ENCODE assay signal across 8 mouse cellular contexts in the genomic region with DNA sequence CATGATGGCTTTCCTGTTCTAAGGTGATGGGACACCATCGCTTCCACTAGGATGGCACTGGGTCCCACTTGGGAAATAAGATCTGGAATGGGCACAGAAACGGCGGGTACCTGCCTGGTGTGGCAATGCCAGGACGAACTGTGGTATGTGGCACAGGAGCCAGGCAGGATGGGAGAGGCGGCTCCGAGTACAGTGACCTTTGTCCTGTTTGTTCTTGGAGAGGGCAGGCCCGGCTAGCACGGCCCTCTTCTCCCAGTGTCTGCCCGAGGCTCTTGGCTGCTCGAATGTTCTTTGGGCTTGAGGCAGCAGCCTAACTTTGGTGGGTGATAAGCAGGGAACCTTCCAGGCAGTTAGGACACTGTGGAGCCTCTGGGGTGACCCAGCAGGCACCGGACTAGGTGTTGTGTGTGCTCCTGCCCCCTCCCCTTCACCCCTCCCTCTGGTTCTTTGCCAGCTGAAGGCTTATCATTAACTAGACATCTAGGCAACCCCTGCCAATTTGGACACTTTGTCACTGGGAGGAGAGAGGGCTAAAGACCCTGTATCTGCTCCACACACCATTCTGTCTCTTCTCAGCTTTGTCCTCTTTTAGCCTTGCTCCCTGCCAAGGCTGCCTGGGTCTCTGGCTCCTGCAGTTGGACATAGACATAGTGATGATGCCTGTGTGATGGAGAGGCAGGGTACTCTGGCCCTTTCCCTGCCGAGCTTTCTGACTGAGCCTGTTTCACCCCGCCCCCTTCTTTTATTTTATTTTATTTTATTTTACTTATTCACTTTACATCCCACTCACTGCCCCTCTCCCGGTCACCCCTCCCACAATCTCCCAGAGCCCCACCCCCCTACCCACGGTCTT. TPM values are rescaled to one million over a fixed set of nuclear protein-coding genes. Genes with fewer than 3 reads are reported as not detected.
DNase-seq lines count a peak whose midpoint lies in the region; ATAC-seq and TF ChIP-seq lines count a peak whose summit lies in the region.

No protein-coding gene starts in this region.

- no peak overlapping the region for H3K9ac ChIP-seq in limb, embryonic 15.5 days

- H3K4me3 ChIP-seq in testis, adult 2 months (ENCODE audit: control insufficient read depth, low read depth, low read length), result no peak overlapping the region
- 0 out of 2 replicates have a peak overlapping the region, but pooled peaks have one; percentile 2 for H3K4me3 ChIP-seq in limb, embryonic 15.5 days

- no peak for ATAC-seq in limb, embryonic 15.5 days (ENCODE audit: insufficient number of reproducible peaks, low FRiP score, low TSS enrichment, low read depth)
- ATAC-seq in erythroid progenitor cell, adult 5-6 weeks (replicated peaks; ENCODE audit: low FRiP score, poor library complexity, severe bottlenecking), result no peak

- WGBS in limb, embryonic 15.5 days, result 66% methylated on average over 15 of the region's 15 CpGs

- peaks cover 5% of the 10 kb centered on the region; the same call in 1 of the 2 replicates for H3K4me1 ChIP-seq in testis, adult 2 months (ENCODE audit: control insufficient read depth, insufficient read depth, low read length)
- H3K4me1 ChIP-seq in limb, embryonic 15.5 days, result peaks cover 54% of the 10 kb centered on the region

- no peaks in the 10 kb centered on the region for H3K9me3 ChIP-seq in limb, embryonic 15.5 days

- no peak for DNase-seq in testis, postnatal 10 days (ENCODE audit: low spot score)
- peak; percentile 68 for DNase-seq in heart, postnatal 4 days
- DNase-seq in urinary bladder, postnatal 36 days (ENCODE audit: low spot score in 2 of 2), result peak; percentile 67 to 70
- no peak for DNase-seq in layer of hippocampus, postnatal 36 days
- DNase-seq in right cerebral cortex, postnatal 4 days, result no peak

- no peaks in the 10 kb centered on the region for H3K36me3 ChIP-seq in testis, adult 2 months (ENCODE audit: control insufficient read depth, insufficient read depth, low read length)
- H3K36me3 ChIP-seq in limb, embryonic 15.5 days, result no peaks in the 10 kb centered on the region

- H3K27me3 ChIP-seq in testis, adult 2 months (ENCODE audit: control insufficient read depth, insufficient read depth, low read length), result no peaks in the 10 kb centered on the region
- no peaks in the 10 kb centered on the region for H3K27me3 ChIP-seq in limb, embryonic 15.5 days

- no peak for TF ChIP-seq CTCF in testis, adult 2 months (IDR thresholded peaks at IDR 0.05; ENCODE audit: control insufficient read depth, insufficient read depth, insufficient replicate concordance, low read depth, low read length)

- peak overlapping the region; percentile 34 for H3K4me2 ChIP-seq in limb, embryonic 15.5 days

- no peak for TF ChIP-seq POLR2A in testis, adult 2 months (IDR thresholded peaks at IDR 0.05; ENCODE audit: control insufficient read depth, low read depth, low read length)

- peak overlapping the region; percentile 73 for H3K27ac ChIP-seq in testis, adult 2 months (ENCODE audit: control insufficient read depth, insufficient read depth, low read depth, low read length)
- H3K27ac ChIP-seq in limb, embryonic 15.5 days, result peak overlapping the region; percentile 84

RNA-seq across cellular contexts. Expression of gene Atp2a2, which starts 25.1 kb away (rescaled TPM):
- 49.8 and 55.9 TPM in 2 replicates for polyA plus RNA-seq in testis, adult 2 months (2012; rRNA removed)
- 1,000 to 10,000 TPM; 5,023 to 5,799 TPM for total RNA-seq in heart, postnatal 4 days (2021)
- 29.1 and 29.2 TPM in 2 replicates for polyA plus RNA-seq in limb, embryonic 15.5 days (2015; fragmentation: Nextera tagmentation; extraction: Ambion mirVana)
- 73.2 and 84.3 TPM in 2 replicates for total RNA-seq in erythroid progenitor cell, adult 5-6 weeks (2015; ENCODE audit: low replicate concordance)
- total RNA-seq in erythroid progenitor cell, adult 5-6 weeks (2017; ENCODE audit: low replicate concordance), result 106 and 160 TPM in 2 replicates
- 100 to 1,000 TPM; 639 to 686 TPM for total RNA-seq in layer of hippocampus, postnatal 36 days (2021)

Comparison
In these comparisons a context has a peak if more than half of its experiments do, and no peak if none do; other contexts are left out.
1. DNase-seq: peak in heart, postnatal 4 days (single experiment) and urinary bladder, postnatal 36 days (2 of 2); none in testis, postnatal 10 days (single experiment), layer of hippocampus, postnatal 36 days (0 of 2) and right cerebral cortex, postnatal 4 days (single experiment).
2. RNA of gene Atp2a2, which starts 25.1 kb away (total RNA-seq): 5,023 to 5,799 TPM in heart, postnatal 4 days; 639 to 686 TPM in layer of hippocampus, postnatal 36 days and 73.2 to 160 TPM in erythroid progenitor cell, adult 5-6 weeks; every median in the first group is over 4 times any median in the second.